Comparison of ENCODE assay signal across 8 mouse cellular contexts in the genomic region with DNA sequence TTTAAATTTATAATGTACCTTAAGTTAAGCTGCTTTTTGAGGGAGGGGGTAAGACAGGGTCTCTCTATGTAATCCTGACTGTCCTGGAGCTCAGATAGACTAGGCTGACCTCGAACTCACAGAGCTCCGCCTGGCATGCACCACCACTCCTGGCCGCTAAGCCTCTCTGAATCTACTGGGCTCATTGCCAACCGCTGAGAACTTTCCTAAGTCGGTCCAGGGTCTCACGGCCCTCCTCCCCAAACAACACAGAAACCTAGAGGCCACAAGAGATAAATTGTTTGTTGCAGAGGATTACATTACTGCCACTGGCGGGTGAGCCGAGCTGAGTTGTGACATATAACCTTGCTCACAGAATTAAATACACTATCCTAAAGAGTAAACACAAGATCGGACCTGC. TPM values are rescaled to one million over a fixed set of nuclear protein-coding genes. Genes with fewer than 3 reads are reported as not detected.
DNase-seq lines count a peak whose midpoint lies in the region; ATAC-seq and TF ChIP-seq lines count a peak whose summit lies in the region.

No protein-coding gene starts in this region.

- no peak for TF ChIP-seq EP300 in heart, adult 2 months (IDR thresholded peaks at IDR 0.05; ENCODE audit: insufficient read depth, low read depth, low read length)

- peak; percentile 56 for TF ChIP-seq CTCF in heart, adult 2 months (IDR thresholded peaks at IDR 0.05)
- TF ChIP-seq CTCF in forebrain, postnatal 0 days (IDR thresholded peaks at IDR 0.05; ENCODE audit: low read depth), result peak; percentile 59

- H3K9ac ChIP-seq in heart, adult 2 months (ENCODE audit: low read depth, low read length), result no peak overlapping the region
- H3K9ac ChIP-seq in forebrain, postnatal 0 days, result peak overlapping the region; percentile 83; the same call in 1 of the 2 replicates
- H3K9ac ChIP-seq in intestine, embryonic 15.5 days, result no peak overlapping the region
- no peak overlapping the region for H3K9ac ChIP-seq in liver, embryonic 16.5 days (ENCODE audit: low read depth, low read length)
- peak overlapping the region; percentile 81; the same call in 1 of the 2 replicates for H3K9ac ChIP-seq in neural tube, embryonic 13.5 days

- DNase-seq in heart, adult 2 months, result peak; percentile 12 to 29
- no peak for DNase-seq in heart, adult 11 months
- DNase-seq in cerebellum, adult 11-12 months, result peak; percentile 62
- peak; percentile 75 for DNase-seq in forebrain, postnatal 0 days
- no peak for DNase-seq in spleen, adult 18-20 months

- peak overlapping the region; percentile 81 for H3K4me2 ChIP-seq in forebrain, postnatal 0 days (ENCODE audit: low read depth)
- H3K4me2 ChIP-seq in intestine, embryonic 15.5 days (replicated peaks), result peak overlapping the region; percentile 95
- peak overlapping the region; percentile 71; the same call in 1 of the 2 replicates for H3K4me2 ChIP-seq in liver, embryonic 16.5 days (ENCODE audit: low read depth, low read length)
- peak overlapping the region; percentile 82 for H3K4me2 ChIP-seq in neural tube, embryonic 13.5 days

- no peaks in the 10 kb centered on the region; the same call in 1 of the 2 replicates for H3K36me3 ChIP-seq in heart, adult 2 months (ENCODE audit: control insufficient read depth, insufficient read depth, low read length)
- H3K36me3 ChIP-seq in forebrain, postnatal 0 days (ENCODE audit: insufficient read depth), result peaks cover 12% of the 10 kb centered on the region
- no peaks in the 10 kb centered on the region for H3K36me3 ChIP-seq in intestine, embryonic 15.5 days
- no peaks in the 10 kb centered on the region for H3K36me3 ChIP-seq in liver, embryonic 16.5 days (ENCODE audit: control insufficient read depth, insufficient read depth)
- H3K36me3 ChIP-seq in neural tube, embryonic 13.5 days, result 0 out of 2 replicates have a peak, but pooled peaks cover 14% of the 10 kb centered on the region

- ATAC-seq in forebrain, postnatal 0 days, result peak; percentile 11; the same call in 1 of the 2 replicates
- peak; percentile 25 for ATAC-seq in intestine, embryonic 15.5 days
- no peak for ATAC-seq in liver, embryonic 16.5 days (ENCODE audit: low read depth)
- no peak for ATAC-seq in neural tube, embryonic 13.5 days (ENCODE audit: low read depth)

- intact Hi-C loops in heart, adult 2 months (cut with DNase I), result loop anchor here (5.0 kb wide), 3 partner anchors 41 to 104 kb away; partner anchors contain the start of gene Pnrc1

- WGBS in heart, adult 2 months, result 18% methylated on average over 9 of the region's 9 CpGs
- WGBS in forebrain, postnatal 0 days, result 8% methylated on average over 9 of the region's 9 CpGs
- 17% methylated on average over 9 of the region's 9 CpGs for WGBS in intestine, embryonic 15.5 days
- WGBS in liver, embryonic 16.5 days (ENCODE audit: insufficient replicate concordance), result 25% methylated on average over 9 of the region's 9 CpGs
- WGBS in neural tube, embryonic 13.5 days, result 21% methylated on average over 9 of the region's 9 CpGs

- peaks cover 1% of the 10 kb centered on the region for H3K4me1 ChIP-seq in heart, adult 2 months (ENCODE audit: control insufficient read depth, insufficient read depth, low read length)
- no peaks in the 10 kb centered on the region; the same call in 1 of the 2 replicates for H3K4me1 ChIP-seq in forebrain, postnatal 0 days (ENCODE audit: insufficient read depth)
- H3K4me1 ChIP-seq in intestine, embryonic 15.5 days (replicated peaks), result peaks cover 10% of the 10 kb centered on the region; the same call in 1 of the 2 replicates
- peaks cover 2% of the 10 kb centered on the region for H3K4me1 ChIP-seq in liver, embryonic 16.5 days (ENCODE audit: control insufficient read depth, low read depth, low read length)
- H3K4me1 ChIP-seq in neural tube, embryonic 13.5 days (replicated peaks), result peaks cover 10% of the 10 kb centered on the region

- H3K27ac ChIP-seq in heart, adult 2 months, result peak overlapping the region; percentile 85
- peak overlapping the region; percentile 92; the same call in 1 of the 2 replicates for H3K27ac ChIP-seq in forebrain, postnatal 0 days (ENCODE audit: low read depth, low read length)
- H3K27ac ChIP-seq in intestine, embryonic 15.5 days, result no peak overlapping the region
- H3K27ac ChIP-seq in liver, embryonic 16.5 days (ENCODE audit: low read length), result no peak overlapping the region
- no peak overlapping the region for H3K27ac ChIP-seq in neural tube, embryonic 13.5 days (replicated peaks)

- no peaks in the 10 kb centered on the region for H3K27me3 ChIP-seq in heart, adult 2 months (ENCODE audit: control insufficient read depth, insufficient read depth, low read length)
- no peaks in the 10 kb centered on the region for H3K27me3 ChIP-seq in forebrain, postnatal 0 days (ENCODE audit: insufficient read depth, low read length)
- H3K27me3 ChIP-seq in intestine, embryonic 15.5 days (replicated peaks), result no peaks in the 10 kb centered on the region
- peaks cover 30% of the 10 kb centered on the region for H3K27me3 ChIP-seq in liver, embryonic 16.5 days (ENCODE audit: control insufficient read depth, insufficient read depth, low read depth, low read length)
- peaks cover 18% of the 10 kb centered on the region for H3K27me3 ChIP-seq in neural tube, embryonic 13.5 days

- H3K79me2 ChIP-seq in heart, adult 2 months (replicated peaks; ENCODE audit: control insufficient read depth, insufficient read depth, low read length), result no peaks in the 10 kb centered on the region

- H3K4me3 ChIP-seq in heart, adult 2 months, result peak overlapping the region; percentile 51
- H3K4me3 ChIP-seq in forebrain, postnatal 0 days (ENCODE audit: low read depth, low read length), result peak overlapping the region; percentile 73
- peak overlapping the region; percentile 68; the same call in 1 of the 2 replicates for H3K4me3 ChIP-seq in intestine, embryonic 15.5 days (replicated peaks)
- no peak overlapping the region for H3K4me3 ChIP-seq in liver, embryonic 16.5 days (ENCODE audit: low read depth, low read length)
- peak overlapping the region; percentile 69 for H3K4me3 ChIP-seq in neural tube, embryonic 13.5 days

- H3K9me3 ChIP-seq in forebrain, postnatal 0 days (ENCODE audit: low read length), result no peaks in the 10 kb centered on the region
- no peaks in the 10 kb centered on the region for H3K9me3 ChIP-seq in intestine, embryonic 15.5 days
- H3K9me3 ChIP-seq in liver, embryonic 16.5 days (replicated peaks; ENCODE audit: control insufficient read depth, low read length), result no peaks in the 10 kb centered on the region
- 0 out of 2 replicates have a peak, but pooled peaks cover 3% of the 10 kb centered on the region for H3K9me3 ChIP-seq in neural tube, embryonic 13.5 days

- no peak for TF ChIP-seq POLR2A in heart, adult 2 months (IDR thresholded peaks at IDR 0.05; ENCODE audit: insufficient read depth, low read depth, low read length)

RNA-seq across cellular contexts. Expression of gene Pm20d2, which starts 1.4 kb away (rescaled TPM):
- total RNA-seq in heart, adult 2 months (2021), result 10 to 100 TPM; 57.8 to 64.9 TPM
- 26.1 and 40.5 TPM in 2 replicates for polyA plus RNA-seq in heart, adult 2 months (2012; rRNA removed)
- total RNA-seq in forebrain, postnatal 0 days (2014; rRNA removed), result 8.0 and 11.3 TPM in 2 replicates
- 2.3 and 3.3 TPM in 2 replicates for polyA plus RNA-seq in forebrain, postnatal 0 days (2015; fragmentation: Nextera tagmentation; extraction: Ambion mirVana)
- polyA plus RNA-seq in intestine, embryonic 15.5 days (2015; fragmentation: Nextera tagmentation; extraction: Ambion mirVana), result 1.3 and 1.4 TPM in 2 replicates
- 0.06 and 0.13 TPM in 2 replicates for polyA plus RNA-seq in liver, embryonic 16.5 days (2015; fragmentation: Nextera tagmentation; extraction: Ambion mirVana)
- polyA plus RNA-seq in neural tube, embryonic 13.5 days (2015; fragmentation: Nextera tagmentation; extraction: Ambion mirVana), result 1.3 and 1.4 TPM in 2 replicates

RNA-seq across cellular contexts. Expression of gene Srsf12, which starts 20.6 kb away (rescaled TPM):
- total RNA-seq in heart, adult 2 months (2021), result not detected
- polyA plus RNA-seq in heart, adult 2 months (2012; rRNA removed), result not detected in 2 replicates
- total RNA-seq in forebrain, postnatal 0 days (2014; rRNA removed), result 47.0 and 68.4 TPM in 2 replicates
- polyA plus RNA-seq in forebrain, postnatal 0 days (2015; fragmentation: Nextera tagmentation; extraction: Ambion mirVana), result 22.1 and 43.3 TPM in 2 replicates
- 6.2 and 6.7 TPM in 2 replicates for polyA plus RNA-seq in intestine, embryonic 15.5 days (2015; fragmentation: Nextera tagmentation; extraction: Ambion mirVana)
- polyA plus RNA-seq in liver, embryonic 16.5 days (2015; fragmentation: Nextera tagmentation; extraction: Ambion mirVana), result 0.07 and 0.08 TPM in 2 replicates
- polyA plus RNA-seq in neural tube, embryonic 13.5 days (2015; fragmentation: Nextera tagmentation; extraction: Ambion mirVana), result 41.8 and 44.0 TPM in 2 replicates

RNA-seq across cellular contexts. Expression of gene Gabrr1, which starts 55.8 kb away (rescaled TPM):
- total RNA-seq in heart, adult 2 months (2021), result under 1 TPM; 0.27 to 0.50 TPM
- 0.20 and 0.23 TPM in 2 replicates for polyA plus RNA-seq in heart, adult 2 months (2012; rRNA removed)
- 0.46 and 0.67 TPM in 2 replicates for total RNA-seq in forebrain, postnatal 0 days (2014; rRNA removed)
- polyA plus RNA-seq in forebrain, postnatal 0 days (2015; fragmentation: Nextera tagmentation; extraction: Ambion mirVana), result 0.22 and 0.25 TPM in 2 replicates
- polyA plus RNA-seq in intestine, embryonic 15.5 days (2015; fragmentation: Nextera tagmentation; extraction: Ambion mirVana), result not detected in 2 replicates
- polyA plus RNA-seq in liver, embryonic 16.5 days (2015; fragmentation: Nextera tagmentation; extraction: Ambion mirVana), result not detected in 2 replicates
- polyA plus RNA-seq in neural tube, embryonic 13.5 days (2015; fragmentation: Nextera tagmentation; extraction: Ambion mirVana), result 0.18 and 0.25 TPM in 2 replicates

Comparison
In these comparisons a context has a peak if more than half of its experiments do, and no peak if none do; other contexts are left out.
1. DNase-seq: peak in heart, adult 2 months (2 of 2), cerebellum, adult 11-12 months (single experiment) and forebrain, postnatal 0 days (single experiment); none in heart, adult 11 months (single experiment) and spleen, adult 18-20 months (0 of 2).
2. H3K27ac ChIP-seq: peak in heart, adult 2 months (single experiment) and forebrain, postnatal 0 days (single experiment); none in intestine, embryonic 15.5 days (single experiment), liver, embryonic 16.5 days (single experiment) and neural tube, embryonic 13.5 days (single experiment).
3. H3K9ac ChIP-seq: peak in forebrain, postnatal 0 days (single experiment) and neural tube, embryonic 13.5 days (single experiment); none in heart, adult 2 months (single experiment), intestine, embryonic 15.5 days (single experiment) and liver, embryonic 16.5 days (single experiment).
4. ATAC-seq: peak in forebrain, postnatal 0 days (single experiment) and intestine, embryonic 15.5 days (single experiment); none in liver, embryonic 16.5 days (single experiment) and neural tube, embryonic 13.5 days (single experiment).
5. Peak in every context shown above with its lines, with median percentiles within 50 percentile points of each other: H3K4me2 ChIP-seq.